Mouse (Mus musculus) ovary, postnatal 10 days (tissue): ENCODE results near the gene Gm4869.
"Not testable (repeated sequence)": the region's sequence is repeated elsewhere in the genome, so short reads cannot be mapped to it uniquely, and the experiment has no call there.

Experiments
- DNase-seq: peaks from one replicate; pipeline ENCODE4 v3.0.0; 2022; ENCODE audit warnings: low spot score

Gm4869 gene

DNA sequence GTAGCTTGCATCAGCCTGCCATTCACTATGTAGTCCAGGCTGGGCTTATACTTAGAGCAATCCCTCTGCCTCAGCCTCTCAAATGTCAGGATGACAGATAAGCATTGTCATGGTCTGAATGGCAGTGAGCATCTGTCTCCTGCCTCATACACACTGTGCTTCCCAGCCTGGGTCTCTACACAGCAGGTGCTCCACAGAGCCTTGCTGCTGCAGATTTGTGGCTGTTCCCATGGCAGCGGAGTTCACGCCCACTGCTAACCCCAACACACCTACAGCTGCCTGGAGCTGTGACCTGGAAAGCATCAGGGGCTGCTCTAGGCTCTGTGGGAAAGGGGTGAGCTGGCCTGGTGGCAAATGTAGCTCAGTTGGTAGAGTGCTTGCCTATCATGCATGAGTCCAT, 19.5 kb downstream of the Gm4869 start:
- DNase-seq = no peak

DNA sequence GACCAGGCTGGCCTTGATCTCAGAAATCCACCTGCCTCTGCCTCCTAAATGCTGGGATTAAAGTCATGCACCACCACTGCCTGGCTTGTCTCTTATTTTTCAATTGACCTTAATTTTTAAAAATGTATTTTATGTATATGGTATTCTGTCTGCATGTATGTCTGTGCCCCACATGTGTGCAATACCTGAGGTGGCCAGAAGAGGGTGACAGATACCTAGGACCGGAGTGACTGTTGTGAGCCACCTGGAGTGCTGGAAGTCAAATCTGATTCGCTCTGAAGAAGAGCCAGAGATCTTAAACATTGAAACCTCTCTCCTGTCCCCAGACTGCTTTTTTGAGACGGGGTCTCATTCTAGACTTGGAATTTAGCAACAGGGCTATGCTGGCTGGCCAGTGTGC, 26.9 kb downstream of the Gm4869 start:
- no peak for DNase-seq

DNA sequence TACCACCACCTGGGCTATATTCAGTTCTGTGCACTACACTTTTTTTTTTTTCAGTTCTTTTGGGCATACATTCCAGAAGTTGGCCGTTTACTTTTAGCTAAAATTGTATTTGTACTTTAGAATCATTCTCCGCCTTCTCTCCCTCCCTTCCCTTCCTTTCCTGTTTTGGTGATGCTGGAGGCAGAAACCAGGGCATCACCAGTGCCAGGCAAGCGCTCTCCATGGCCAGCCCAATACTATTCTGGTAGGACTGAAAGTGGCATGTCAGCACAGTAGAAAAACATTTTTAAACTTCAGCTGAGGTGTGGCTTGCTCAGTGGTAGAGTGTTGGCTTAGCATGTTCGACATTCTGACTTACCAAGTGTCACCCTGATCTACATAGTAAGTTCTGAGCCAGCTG, 36.0 kb downstream of the Gm4869 start:
- no peak for DNase-seq

DNA sequence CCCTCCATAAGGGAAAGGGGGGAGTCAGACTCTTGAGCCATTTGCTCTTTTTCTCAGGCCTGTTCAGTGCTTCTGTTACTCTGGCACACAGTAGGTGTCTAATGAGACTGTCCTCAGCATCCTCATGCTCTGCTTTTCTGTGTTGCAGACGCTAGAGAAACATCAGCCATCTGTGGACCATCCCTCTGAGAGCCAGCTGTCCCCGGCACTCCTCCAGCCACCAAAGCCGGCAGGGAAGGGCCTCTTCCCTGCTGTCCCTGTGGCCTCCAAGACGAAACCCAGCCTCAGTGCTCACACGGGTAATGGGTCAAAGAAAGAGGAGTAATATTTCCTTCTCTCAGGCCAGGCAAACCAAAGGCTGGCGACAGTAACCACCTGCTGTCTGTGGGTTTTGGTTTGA, 45.7 kb downstream of the Gm4869 start:
- DNase-seq = no peak

DNA sequence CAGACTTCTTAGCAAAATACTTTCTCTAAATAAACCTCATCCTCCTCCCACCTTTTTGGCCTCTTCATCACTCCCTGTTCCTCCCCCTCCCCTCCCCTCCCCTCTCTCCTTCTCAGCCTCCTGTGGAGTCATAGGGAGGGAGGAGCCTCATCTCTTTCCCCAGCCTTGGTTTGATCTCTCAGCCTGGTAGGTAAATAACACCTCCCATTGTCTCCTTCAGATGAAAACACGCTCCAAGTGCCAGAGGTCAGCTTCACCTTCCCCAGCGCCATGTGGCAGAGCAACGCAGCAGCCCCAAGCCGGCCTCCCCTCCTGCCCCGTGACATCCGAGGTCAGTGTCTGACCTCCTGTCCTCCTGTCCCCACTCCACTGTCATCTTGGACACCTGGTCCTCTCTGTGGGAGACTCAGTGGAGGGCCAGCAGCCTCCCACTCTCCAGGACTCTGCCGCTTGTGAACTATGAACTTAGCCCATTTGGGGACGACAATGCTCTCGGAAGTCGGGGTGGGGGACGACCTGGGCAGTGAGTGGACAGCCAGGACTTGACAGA, 47.3 kb downstream of the Gm4869 start:
- DNase-seq = no peak

DNA sequence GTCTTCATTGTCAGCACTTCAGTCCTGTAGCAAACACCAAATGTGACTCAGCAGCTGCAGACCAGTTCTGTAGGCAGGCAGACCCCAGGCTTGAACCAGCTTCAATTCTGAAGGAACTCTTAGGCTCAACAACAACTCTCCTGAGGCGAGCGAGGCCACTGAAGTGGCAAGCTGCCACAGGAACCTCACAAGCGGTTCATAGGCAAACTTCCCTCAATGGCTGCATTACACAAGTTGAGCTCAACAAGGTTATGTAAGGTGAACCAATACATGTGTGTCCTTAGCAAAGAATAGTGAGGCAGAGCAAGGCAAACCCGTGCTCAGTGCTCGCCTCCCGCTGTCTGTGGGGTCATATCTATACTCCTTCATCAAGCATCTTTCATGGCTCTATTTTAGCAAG, 52.7 kb downstream of the Gm4869 start:
- DNase-seq = no peak

DNA sequence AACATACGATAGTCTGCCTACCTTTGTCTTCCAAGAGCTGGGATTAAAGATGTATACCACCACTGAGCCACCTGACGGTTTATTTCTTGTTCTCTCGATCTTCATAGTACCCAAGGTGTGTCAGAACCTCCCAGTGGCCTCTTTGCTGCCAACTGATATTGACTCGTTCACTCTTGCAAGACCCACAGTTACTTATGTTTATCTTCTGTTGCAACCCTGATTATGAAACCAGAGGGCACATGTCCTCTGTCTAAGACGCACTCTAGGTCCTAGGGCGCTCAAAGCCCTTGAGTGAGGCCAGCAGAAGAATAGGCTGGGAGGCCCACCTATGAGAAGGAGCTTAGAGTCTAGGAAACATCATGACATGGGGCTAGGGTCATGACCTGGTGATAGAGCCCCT, 55.3 kb downstream of the Gm4869 start:
- DNase-seq = no peak

DNA sequence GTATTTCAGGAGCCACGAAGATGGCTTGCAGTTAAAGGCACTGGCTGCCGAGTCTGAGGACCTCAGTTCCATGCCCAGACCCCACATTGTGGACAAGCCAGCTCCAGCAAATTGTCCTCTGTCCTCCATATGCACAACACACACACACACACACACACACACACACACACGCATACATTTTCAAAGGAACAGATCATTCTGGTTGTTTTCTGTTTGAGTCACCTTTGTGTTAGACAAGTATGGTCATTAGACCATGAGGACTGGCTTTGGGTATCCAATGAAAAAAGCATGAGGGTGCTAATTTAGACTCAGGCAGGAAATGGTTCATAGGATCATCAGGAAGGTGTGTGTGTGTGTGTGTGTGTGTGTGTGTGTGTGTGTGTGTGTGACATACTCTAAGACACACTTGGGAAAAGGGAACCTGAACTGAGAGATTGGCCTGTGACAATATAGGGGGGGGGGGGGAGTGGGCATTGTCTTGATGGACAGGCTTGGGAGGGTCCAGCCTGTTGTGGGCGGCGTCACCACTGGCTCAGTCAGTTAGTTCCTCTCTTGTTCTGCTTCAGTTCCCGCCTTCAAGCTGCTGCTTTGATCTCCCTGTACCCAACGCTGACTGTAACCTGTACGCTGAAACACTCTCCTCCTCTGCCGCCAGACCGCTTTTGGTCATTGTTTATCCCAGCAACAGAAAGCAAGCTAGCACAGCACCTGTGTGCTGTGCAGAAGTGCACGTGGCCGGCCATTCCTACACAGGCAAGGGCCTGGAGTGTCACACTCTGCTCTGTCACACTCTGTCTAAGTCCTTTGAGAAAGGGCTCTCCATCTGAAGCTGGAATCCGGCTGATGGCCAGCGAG, 56.8 kb downstream of the Gm4869 start:
- DNase-seq = no peak

DNA sequence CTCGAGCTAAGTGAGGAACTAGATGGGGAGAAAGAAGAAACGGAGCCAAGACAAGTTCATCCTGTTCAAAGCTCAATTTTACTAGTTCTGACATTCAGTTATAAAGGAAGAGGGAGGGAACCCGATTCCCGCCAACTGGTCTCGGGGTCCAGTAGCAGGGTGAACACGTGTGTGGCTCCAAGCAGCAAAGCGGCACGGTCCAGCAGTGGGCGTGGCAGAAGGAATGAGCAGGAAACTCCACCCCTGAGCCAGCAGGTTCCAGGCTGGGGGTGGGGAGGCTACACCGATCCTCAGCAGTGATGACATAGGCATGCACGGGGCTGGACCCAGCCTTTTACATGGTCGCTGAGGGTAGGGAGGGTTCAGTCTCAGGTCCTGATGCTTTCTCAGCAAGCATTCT, 57.5 kb downstream of the Gm4869 start:
- not testable (repeated sequence) for DNase-seq

DNA sequence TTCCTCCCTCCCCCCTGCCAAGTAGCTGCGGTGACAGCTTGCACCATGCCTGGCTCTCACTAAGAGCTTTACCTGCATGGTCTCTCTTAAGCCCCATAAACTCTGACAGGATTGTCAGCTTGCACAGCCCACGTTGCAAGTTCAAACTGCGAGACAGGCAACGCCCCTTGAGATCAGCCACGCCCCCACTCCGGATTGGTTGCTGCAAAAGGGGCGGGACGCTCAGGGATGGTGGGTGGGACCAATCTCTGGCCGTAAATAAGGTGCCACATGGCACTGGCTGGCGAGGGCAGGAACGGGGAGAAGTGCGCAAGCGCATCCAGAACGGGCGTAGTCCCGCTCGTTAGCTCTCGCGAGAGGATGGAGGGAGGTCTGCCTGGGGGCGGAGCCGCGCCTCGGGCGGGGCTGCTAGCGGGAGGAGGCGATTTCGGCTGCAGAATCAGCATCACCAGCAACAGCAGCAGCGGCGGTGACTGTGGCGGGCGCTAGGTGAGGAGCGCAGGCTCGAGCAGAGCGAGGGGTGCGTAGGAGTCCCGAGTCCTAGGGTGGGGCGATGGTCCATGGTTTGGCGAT, 59.8 kb downstream of the Gm4869 start, which contains the start of gene Chst12:
TSS of gene Chst12 (plus strand) at position 343 of the 573 bp plus-strand sequence.
- peak; percentile 93 for DNase-seq

DNA sequence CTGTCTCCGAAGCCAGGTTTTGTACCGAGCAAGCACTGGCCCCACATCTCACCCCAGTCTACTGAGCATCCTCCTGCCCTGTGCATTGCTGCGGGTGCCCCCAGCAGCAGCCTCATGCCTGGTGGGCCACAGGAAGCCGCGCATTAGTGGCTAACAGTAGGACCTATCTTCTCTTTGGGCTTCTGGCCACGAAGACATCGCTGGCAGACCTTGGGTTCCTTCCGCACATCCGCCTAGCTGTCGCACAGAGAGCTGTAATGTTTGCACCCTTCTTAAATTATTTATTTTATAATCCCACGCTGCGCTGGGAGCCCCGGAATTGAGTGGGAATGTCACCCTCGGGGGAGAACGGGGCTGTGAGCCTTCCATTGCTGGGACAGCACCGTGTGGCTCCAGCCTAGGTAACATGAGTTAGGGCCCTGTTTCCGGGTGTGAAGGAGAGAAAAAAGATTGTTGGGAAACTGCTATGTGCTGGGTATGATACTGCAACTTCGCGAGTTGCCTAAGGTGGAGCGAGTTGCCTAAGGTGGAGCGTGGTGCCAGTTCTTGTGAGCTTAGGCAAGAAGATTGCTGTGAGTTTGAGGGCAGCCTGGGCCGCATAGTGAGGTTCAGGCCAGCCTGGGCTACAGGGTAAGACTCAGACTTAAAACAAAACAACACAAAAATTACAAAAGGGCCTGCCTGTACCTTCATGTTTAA, 60.8 kb downstream of the Gm4869 start:
- no peak for DNase-seq

DNA sequence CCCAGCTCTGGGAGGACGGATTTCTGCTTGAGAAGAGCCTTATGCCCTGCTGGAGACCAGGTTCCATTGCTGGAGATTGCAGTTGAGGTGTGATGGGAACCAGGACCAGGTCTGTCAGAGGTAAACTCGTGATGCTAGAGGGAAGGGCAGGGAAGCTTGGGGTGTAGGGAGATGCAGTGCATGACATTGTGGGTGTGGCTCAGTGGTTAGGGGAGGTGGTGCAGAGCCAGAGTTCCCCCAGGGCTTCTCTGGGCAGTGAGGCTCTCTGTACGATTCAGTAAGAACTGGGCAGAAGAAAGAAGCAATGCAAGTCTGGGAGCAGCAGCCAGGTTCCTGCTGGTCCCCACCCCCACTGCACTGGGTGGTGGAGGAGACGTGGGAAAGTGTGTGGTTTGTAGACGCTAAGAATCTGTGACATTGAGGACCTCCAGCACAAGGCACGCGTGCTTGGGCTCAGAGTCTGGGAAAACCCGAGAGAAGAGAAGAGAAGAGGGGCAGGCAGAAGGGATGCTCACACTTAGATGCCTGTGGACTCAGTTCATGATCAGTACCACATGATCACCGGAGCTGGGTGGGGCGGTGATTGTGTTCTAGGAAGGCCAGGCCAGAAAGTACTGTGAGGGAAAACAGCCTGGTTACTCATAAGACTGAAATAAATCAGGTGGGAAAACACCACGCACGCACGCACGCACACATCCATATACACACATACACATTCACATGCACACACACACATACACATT, 62.2 kb downstream of the Gm4869 start:
- DNase-seq = no peak

DNA sequence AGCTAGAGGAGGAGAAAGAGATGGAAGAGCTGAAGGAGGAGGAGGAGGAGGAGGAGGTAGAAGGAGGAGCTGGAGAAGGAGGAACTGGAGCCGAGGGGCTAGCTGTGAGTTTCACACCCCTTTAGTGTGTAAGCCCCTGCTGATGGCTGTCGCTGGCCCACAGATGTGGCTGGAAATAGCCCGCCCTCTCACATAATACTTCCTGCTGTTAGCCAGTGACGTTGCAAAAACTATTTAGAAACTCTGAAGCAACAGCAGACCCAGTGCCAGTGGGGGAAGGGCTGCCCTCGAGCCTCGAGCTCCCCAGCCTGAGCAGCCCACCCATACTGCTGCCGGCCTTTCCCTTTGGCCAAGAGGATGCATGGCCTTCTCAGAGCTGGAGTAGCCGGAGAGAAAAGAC, 63.2 kb downstream of the Gm4869 start:
- no peak for DNase-seq

DNA sequence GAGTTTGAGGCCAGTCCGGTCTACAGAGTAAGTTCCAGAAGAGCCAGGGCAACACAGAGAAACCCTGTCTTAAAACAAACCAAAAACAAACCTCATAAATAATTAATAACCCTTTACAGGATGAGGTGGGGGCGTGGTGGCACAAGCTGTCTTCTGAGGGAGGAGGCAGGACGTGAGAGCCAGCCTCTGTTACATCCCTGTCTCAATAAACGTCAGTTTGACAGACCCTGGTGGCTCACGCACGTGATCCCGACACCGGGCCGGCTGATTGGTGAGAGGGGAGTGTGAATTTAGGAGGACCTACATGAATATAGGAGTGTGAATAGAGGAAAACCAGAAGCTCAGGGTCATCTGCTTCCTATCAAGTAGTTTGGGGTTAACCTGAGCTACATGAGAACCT, 63.8 kb downstream of the Gm4869 start:
- DNase-seq = no peak

DNA sequence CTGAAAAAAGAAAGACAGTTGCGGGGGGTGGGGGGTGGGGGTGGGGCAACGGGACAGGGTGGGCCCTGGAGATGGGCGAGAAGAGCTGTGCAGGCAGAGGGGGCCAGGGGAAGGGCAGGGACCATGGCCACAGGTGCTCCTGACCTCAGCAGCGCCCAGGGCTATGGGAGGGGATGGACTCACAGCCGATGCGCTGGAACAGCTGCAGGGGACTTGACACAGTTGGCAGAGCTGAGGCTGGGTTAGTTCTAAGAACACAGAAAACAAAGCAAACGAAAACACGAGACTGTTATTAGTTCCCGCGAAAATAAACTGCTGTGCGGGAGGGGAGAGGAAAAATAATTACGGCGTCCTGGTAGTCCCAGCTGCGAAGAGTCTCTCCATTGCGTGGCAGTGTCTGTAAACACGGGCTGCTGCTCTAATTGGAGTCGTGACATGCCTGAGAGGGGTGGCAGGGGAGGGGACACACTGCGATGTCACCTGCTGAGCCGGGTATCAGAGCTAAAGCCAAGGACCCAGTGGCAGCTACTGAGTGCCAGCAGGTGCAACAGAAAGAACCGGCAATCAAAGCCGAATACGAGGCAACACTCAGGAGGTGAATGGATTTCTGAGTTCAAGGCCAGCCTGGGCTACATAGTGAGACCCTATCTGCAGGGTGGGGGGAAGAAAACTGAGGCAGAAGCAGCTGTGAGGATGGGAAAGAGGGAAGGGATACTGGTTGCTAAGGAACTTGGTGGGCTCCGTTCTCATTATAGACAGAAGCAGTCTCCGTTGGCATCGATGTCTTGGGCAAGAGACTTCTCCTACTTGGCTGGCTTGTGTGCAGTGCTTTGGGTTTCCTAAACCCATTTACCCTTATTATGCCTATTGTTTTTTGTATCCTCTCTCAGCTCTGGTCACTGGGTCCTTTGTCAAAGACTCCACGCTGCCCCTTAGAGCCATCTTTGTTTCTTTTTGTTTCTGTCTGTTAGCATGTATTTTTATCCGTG, 64.9 kb downstream of the Gm4869 start:
- no peak for DNase-seq

DNA sequence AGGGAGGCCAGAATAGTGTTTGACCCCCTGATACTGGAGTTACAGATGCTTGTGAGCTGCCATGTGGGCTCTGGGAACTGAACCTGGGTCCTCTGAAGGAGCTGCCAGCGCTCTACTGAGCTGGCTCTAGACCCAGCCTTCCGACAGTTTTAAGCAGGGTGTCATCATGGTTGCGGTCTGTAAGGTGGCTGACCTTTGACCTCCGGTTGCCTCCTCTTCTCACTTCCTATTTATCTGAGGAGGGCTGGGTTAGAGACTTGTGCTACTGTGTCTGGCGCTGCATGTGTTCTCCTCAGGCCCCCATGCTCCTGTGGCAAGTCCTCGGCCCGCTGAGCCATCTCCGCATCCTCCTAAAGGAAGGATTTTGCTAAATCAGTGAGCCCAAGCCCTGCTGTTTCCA, 68.5 kb downstream of the Gm4869 start:
- no peak for DNase-seq

DNA sequence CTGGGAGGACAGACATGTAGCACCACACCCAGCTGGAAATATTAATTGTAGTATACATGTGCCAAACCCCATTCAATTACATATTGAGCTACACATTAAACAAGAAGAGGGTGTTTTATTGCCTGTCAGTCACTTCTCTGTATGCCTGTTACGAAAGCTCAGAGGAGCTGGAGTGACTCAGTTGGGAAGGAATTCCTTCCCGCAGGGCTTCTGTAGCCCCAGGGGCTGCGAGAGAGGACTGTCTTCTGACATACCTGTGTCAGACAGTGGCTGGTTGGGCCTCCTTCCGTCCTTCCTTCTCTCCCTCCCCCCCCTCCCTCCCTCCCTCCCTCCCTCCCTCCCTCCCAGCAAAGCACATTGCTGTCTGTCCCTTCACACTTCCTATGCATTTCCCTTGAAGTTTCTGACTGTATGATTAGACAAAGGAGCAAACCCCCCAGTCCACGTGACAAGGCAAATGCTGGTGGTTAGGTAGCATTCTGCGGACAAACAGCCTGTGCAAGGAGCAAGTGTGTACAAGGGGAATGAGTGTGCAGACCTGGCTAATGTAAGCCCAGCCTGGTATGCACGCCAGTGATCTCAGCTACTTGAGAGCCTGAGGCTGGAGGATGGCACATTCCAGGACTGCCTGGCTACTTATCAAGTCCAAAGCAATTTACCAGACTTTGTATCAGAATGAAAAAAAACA, 69.5 kb downstream of the Gm4869 start:
- no peak for DNase-seq

DNA sequence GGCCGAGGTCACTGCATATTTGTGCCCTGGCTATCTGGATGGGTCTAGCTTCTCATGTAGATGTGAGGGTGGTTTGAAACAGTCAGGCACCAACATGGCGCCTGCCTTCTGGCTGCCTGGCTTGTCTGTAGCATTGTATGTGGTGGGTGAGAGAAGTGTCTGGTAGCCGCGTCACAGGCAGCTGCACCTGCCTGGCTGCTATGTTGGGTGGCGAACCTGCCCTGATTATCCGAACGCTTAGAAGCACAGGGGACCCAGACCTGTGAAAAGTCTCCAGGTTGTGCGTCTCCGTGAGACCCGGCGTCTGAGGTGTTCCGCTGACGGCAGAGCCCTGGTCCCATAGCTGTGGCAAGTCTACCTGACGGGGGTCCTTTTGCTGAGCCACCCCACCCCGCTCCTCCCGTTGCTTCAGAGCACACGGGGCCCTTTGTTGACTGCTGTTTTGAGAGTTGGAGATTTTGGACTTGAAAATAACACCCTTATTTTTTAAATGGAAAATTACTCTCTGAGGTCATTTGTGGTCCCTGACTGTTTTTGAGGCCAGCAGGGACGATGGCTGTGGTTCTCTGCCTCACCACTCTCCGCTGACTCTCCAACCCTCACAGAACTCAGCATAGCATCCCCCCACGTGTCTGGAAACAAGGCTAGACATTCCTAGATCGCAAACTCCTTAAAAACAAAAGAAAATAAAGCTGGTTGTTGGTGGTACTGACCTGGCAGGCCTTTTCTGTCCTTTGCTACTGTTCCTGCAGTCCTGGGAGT, 71.9 kb downstream of the Gm4869 start:
- no peak for DNase-seq

DNA sequence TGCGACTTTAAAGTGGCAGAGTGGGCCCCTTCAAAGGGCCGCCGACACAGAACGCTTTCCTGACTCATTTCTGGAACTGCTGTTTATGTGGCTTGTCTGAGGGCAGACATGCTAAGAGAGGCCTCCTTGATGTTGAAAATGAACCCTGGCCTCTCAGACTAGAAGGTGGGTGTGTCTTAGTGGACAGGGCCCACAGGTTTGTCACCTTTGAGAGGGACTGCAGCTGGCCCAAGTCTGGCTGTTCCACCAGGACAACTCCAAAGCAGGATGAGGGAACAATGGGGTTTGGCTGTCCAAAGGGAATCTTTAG, 72.4 kb downstream of the Gm4869 start:
- DNase-seq = no peak

DNA sequence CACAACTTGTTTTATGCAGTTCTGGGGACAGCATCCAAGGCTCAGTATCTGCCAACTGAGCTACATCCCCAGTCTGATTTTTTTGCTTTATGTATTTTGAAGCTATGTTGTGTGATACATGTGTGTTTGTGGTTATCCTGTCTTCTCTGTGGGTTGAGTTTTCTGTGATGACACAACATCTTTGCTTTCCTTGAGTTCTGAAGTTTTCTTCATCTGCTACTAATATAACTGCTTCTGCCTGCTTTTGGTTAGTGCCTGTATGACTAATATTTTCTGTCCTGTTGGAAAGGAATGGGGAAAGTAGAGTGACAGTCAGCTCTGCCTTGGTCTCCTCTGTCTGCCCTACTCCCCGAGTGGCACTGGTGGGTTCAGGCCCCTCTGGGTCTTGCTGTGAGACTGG, 75.8 kb downstream of the Gm4869 start:
- no peak for DNase-seq
